Mouse (Mus musculus) cerebellum, adult 11 months (tissue): Measurements from ENCODE around the gene Kdm5c.
"Not testable (repeated sequence)": the region's sequence is repeated elsewhere in the genome, so short reads cannot be mapped to it uniquely, and the experiment has no call there.

Experiments
- DNase-seq: peaks from one replicate; pipeline ENCODE4 v3.0.0; 2022

Gene Kdm5c

DNA sequence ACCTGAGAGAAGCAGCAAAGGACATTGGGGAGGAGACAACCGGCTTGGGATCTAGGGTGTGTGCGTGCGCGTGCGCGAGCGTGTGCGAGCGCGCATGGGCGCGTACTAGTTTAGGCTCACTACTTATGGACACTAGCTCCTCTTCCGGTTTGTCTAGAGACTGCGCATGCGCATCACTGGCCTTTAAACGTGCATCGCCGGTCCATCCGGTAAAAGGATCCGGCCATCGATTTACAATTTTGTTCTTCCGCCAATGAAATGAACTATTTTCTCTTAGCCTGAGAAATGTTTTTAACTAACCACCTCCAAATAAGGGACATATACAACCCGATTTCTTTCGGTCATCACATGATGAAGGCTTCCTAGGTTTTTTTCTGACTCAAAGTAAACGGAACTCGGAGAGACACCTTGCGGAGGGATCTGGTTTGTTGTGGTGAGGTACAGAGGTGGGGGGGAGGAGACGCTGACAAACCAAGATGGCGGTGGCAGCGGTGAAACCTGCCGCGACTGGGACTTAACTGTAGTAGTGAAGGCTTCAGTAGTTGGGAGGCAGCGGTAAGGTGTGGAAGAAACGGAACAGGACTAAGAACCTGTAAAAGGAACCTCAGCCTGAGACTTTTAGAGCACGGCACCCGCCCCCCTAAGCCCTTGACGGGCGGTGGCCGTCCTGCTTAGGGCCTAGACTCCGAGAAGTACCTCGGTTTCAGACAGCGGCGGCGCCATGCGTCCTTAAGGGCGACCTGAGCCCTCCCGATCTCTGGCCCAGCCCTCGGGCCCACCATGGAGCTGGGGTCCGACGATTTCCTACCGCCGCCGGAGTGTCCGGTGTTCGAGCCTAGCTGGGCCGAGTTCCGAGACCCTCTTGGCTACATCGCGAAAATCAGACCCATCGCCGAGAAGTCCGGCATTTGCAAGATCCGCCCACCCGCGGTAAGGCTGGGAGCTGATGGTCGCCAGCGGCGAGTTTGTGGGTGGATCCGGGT is at the start of gene Kdm5c:
Kdm5c (plus strand) TSS at position 240 of the 983 bp plus-strand sequence.
- DNase-seq, result peak; percentile 99

DNA sequence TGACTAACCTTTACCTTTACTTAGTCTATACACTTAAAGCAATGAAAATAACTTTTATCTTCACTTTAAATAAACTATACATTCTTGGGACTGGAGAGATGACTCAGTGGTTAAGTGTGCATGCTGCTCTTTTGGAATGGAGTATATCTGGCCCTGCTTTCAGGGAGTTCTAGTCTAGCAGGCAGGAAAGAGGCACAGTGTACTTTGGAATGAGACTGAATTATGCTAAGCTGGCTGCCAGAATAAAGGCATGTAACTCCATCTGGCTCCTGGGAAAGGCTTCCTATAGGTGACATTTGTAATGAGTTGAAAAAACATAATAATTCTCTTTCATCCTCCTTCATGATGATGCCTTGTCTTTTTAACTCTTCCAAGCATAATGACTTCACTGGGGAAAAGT is 45.7 kb upstream of the Kdm5c start:
- no peak for DNase-seq

DNA sequence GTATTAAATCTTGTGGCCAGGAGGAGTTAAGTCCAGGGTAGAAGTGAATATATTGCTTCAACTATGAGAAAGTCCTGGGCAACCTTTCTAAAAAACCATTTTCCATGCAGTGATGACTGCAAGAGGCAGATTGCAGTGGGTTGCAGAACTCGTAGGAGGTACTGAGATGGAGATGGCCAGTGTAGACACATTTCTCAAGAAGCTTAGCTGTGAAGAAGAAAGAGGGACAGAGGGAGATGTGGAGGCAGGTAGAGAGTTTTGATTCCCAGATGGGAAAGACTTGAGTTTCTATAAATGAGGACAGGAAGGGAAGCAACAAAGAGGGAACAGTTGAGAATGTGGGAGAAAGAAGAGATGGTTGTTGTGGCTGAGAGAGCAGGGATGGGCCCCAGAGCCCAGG is 41.6 kb upstream of the Kdm5c start:
- no peak for DNase-seq

DNA sequence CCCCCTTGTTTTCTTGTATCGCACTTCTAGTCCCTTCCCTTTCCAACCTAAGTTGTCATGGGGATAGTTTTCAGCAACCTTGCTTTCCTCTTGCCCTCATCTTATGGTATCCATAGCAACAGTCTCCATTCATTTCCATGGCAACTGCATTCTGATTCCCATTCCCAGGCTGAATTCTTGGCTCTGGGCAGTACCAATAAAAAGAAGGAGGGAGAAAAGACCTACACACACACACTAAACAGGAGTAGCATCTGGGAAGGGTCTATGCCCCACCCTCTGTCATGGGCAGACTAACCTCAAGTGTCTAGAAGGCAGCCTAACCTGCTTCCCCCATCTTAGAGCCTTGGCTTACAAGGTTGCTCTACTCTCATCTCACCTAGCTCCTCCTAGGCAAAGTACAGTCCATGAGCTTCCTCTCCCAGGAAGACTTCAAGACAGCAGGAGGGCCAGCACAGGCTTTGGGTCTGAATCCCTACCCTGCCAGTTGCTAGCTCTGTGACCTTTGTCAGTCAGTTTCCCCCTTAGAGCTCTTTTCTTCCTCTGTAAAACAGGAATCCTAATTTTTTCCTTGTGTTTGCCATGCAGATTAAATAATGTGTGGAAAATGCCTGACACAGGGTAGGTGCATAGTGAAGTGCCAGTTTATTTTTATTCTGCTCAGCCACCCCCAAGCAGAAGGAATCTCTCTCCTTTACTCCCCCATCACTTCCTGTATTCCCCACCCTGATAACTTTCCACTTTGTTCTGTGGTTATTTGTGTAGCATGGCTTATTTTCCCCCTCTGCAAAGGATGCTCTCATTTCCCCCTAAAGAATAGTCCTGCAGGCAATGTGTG is 34.8 kb upstream of the Kdm5c start:
- DNase-seq, result no peak

DNA sequence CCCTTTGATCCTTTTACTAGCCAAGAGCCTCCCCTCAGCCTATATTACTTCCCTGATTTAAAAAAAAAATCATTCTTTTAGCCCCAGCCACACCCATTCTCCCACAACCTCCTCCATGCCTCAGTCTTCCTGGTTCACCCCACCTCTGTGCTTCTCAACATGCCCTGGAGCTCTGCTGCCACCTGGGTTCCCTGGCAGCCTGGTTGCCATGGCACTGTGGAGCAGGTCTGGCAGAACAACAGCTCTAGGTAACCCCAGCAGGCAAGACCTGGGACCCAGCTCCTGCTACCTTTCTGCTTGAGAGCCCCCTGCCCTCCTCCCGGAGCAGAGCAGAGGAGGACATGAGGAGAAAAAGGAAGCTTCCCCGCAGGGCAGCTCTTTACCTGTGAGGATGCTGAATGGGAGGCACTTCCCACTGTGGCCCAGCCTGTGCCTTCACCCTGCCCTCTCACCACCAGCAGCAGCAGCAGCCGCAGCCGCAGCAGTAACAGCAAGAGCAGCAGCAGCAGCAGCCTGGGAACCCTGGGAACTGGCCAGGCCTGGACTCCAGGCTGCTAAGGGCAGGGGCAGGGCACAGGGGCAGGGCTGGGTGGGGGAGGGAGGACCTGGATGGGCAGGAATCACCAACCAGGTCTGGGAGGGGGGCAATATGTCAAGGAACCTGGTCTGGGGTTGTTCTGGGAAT is 30.9 kb upstream of the Kdm5c start:
- DNase-seq, result no peak

DNA sequence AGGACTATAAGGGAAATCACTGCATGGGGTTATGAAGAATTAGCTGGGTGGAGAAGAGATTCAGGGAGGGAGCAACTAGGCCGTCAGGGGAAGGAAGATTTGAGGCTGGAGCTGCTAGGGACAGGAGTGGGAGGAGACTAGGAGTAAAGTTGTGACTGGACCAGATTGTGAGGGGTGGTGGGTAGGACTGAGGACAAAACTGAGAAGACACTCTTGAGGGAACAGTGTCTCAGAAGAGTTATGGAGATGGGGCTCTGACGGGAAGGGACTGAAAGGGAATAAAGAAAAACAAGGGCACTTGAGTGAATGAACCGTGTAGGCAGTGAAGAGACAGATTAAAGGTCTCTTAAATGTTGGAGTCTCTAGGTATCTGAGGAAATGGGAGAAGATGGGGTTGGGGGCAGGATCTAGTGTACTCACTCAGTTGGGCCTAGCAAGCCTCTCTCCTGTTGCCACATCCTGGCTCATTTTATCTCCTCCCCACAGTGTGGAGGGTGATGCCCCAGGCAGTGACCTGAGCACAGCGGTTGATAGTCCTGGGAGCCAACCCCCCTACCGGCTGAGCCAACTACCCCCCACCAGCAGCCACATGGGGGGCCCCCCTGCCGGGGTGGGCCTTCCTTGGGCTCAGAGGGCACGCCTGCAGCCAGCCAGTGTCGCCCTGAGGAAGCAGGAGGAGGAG is 30.3 kb upstream of the Kdm5c start:
- no peak for DNase-seq

DNA sequence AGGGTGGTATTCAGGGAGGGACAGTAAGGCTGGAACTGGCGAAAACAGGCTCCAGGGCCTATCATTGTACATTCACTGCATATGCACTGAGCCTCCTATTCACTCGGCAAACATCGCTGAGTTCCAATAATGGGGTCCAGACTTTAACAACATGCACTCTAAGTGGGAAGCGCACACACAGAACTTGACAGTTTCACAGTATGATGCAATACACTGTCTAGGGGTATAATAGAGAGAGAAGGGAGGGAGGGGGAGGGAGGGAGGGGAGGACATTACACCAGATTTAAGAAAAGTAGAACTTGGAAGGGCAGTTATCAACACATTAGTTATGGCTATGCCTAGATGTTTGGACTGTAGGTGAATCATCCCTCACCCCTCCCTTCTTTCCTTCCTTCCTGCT is 29.6 kb upstream of the Kdm5c start:
- no peak for DNase-seq

DNA sequence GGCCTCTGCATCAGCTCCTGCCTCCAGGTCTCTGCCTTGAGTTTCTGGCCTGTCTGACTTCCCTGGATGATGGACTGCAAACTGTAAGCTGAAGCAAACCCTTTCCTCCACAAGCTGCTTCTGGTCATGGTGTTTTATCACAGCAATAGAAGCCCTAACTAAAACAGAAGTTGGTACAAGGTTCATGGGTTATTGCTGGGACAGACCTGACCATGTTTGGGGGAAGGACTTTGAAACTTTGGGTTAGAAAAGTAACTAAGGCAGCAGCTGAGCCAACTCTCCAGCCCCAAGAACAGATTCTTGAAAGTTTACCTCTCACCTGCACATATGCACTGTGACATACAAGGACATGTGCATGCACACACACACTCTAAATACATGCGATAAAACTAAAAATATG is 27.3 kb upstream of the Kdm5c start:
- DNase-seq, result no peak

DNA sequence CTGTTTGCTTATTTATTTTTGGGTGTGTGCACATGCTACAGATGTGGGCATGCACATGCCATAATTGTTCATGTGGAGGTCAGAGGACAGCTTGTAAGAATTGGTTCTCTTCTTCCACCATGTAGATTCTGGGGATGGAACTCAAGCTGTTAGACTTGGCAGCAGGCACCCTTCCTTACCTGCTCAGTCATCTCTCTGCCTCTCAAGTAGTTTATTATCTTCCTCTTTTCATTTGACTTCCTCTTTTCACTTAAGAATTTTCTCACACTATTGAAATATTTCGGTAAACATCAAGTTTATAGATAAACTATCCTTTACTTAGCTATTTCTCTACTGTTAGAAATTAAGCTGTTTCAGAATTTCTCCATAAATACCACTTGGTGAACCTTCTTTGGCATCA is 18.1 kb upstream of the Kdm5c start:
- no peak for DNase-seq

DNA sequence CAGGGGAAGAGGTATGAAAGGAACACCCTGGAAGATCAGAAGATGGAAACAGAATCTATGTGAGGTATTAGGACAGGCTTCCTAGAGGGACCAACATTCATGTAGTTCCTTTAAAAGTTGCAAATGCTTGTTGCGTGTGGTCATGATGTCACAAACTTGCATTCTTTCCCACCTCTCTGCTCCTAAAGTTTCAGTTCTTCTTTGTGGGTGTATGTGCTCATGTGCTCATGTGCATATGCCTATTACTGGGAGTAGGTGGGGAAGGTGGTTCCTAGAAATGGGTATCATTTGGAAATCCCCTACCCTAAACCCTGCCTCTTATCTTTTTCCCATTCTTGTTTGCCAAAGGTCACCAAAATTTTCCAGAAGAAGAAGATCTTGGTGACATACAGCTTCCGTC is 14.3 kb upstream of the Kdm5c start:
- DNase-seq, result no peak

DNA sequence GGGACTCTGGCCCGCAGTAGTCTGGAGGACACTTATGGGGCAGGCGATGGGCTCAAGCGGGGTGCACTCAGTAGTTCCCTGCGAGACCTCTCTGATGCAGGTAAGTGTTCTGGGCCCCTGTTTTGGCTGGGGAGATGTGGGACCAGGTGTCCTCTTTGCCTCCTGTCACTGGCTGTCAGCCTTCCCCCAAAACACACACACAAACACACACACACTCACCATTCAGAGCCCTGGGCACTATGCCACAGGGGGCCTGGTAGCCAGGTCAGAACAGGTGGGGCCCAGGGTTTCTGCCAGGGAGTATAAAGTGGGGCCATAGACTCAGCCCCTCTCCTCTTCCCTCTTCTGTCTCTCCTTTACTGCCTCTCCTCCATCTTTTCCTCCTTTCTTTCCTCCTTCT is 11.1 kb upstream of the Kdm5c start:
- peak; percentile 47 for DNase-seq

DNA sequence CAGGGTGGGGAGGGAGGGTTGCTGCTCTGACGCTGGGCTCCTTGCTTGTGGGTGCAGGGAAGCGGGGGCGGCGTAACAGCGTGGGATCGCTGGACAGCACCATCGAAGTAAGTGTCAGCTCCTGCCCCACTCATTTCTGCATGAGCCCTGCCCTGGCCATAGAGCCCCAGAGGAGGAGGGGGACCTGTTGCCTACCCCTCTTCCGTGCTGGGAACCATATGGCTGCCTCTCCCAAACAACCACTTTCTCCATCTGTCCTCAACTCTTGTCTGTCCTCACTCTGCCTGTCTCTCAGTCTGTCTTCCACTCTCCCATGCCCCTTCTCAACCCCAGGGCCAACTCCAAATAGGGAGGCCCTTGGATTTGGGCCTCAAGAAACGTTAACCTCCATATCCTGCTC is 10.6 kb upstream of the Kdm5c start:
- DNase-seq, result peak; percentile 39

DNA sequence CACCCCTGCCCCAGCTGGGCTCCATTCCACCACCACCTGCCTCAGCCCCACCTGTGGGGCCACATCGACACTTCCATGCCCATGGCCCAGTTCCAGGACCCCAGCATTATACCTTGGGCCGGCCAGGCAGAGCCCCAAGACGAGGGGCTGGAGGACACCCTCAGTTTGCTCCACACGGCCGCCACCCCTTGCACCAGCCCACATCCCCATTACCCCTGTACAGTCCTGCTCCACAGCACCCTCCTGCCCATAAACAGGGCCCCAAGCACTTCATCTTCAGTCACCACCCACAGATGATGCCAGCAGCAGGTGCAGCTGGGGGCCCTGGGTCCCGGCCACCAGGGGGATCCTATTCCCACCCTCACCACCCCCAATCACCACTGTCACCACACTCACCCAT is 9.5 kb upstream of the Kdm5c start:
- no peak for DNase-seq

DNA sequence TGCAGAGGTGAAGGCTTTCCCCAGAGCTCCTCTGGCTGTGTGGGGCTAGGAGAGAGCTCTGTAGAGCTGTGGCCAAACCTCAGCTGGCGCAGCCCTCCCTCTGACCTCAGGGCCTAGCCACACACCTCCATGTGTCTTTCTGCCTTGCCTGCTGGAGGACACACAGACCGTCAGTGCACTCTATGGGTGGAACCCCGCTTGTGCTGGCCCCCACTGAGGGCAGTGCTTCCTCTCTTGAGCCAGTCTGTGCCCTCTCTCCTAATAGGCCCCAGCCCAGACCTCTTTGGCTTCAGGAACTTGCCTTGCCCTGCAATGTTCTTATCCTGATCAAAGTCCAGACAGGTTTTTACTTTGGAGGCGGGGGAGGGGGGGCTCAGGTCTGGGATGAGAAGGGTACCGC is 8.5 kb upstream of the Kdm5c start:
- no peak for DNase-seq

DNA sequence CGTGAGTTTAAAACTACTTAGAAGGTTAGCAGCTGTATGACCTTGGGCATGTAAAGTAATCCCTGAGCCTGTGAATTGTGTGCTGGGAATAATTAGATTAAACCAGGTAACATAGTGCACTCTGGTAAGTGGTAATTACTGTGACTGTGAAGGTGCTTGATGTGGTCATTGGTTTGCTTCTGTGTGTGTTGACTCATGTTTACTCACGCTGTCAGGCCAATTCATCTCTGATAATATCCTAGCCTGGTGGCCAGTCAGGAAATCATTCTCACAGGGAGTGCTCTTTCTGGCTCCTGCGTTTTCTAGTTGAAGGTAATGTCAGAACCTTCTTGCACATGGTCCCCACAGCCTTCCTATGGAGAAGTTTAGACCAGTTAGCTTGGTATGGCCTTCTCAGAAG is 1.3 kb downstream of the Kdm5c start:
- DNase-seq, result no peak

DNA sequence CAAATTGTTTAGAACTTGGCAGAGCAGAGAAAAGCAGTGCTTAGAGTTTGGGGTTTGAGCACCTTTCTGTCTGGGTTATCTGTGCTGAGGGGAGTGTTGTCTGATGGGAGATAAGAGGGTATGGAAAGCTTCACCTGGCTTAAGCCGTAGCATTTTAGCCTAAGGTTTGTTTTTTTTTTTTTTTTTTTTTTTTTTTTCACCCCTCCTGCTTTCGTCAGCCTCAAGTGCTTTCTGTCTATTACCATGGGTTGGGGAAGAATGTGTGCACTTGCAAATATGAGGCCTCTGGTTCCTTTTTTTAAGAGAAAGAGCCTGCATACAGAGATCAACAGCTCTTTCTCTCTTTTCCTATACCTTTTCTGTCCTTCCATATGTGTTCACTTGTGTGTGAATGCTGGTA is 2.9 kb downstream of the Kdm5c start:
- no peak for DNase-seq

DNA sequence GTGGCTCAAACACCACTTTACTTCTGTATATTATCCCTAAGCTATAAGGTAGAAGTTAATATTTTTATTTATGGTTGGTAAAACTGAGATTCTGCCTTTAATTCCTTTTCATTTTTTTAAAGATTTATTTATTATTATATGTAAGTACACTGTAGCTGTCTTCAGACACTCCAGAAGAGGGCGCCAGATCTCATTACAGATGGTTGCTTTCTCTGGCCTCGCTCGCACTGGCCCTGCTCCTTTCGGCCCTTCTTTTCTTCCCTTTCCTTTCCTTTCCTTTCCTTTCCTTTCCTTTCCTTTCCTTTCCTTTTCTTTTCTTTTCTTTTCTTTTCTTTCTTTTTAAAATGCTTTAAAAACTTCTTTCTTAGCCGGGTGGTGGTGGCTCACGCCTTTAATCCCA is 10.3 kb downstream of the Kdm5c start:
- DNase-seq, result not testable (repeated sequence)

DNA sequence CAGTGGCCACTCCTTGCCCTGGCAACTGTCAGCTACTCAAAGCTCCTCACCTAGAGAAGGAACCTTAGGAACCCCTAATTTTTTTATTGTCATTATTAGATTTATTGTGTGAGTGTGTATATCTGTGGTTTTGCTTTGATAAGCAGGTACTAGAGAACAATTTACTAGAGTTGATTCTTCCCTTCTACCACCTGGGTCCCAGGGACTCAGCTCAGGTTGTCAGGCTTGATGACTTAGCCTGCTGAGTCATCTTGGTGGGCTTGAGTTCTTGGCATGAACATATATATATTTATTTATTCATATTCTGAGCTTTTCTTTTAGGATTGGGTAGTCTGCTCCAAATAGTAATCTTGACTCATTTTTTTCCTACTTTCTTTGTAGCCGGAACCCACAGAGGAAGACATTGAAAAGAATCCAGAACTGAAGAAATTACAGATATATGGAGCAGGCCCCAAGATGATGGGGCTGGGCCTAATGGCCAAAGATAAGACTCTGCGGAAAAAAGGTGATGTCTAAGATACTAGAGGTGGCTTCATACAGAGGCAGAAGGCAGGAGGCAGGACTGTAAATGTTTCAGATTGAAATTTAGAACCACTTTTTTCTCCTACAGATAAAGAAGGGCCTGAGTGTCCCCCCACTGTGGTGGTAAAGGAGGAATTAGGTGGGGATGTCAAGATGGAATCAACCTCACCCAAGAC is 11.8 kb downstream of the Kdm5c start:
- DNase-seq, result no peak

DNA sequence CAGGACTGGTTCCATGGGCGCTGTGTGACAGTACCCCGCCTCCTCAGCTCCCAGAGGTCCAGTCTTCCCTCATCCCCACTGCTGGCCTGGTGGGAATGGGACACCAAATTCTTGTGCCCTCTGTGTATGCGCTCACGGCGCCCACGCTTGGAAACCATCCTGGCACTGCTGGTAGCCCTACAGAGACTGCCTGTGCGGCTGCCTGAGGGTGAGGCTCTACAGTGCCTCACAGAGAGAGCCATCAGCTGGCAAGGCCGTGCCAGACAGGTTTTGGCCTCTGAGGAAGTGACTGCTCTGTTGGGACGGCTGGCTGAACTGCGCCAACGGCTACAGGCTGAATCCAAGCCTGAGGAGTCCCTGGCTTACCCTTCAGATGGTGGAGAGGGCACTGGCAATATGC is 38.4 kb downstream of the Kdm5c start:
- DNase-seq, result no peak

DNA sequence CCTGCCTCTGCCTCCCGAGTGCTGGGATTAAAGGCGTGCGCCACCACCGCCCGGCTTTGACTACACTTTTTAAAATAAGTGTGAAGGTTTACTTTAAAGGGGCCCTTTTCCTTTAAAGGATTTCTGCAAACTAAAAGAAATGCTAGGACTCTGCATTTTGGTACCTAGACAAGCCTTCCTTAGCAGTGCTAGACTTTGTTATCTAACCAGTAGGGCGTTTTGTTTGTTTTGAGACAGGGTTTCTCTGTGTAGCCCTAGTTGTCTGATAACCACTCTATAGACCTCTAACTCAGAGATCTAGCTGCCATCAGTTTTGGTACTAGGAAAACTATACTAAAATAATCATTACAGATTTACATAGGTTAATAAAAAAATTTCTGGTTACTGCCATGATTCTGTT is 46.6 kb downstream of the Kdm5c start:
- DNase-seq, result no peak

DNA sequence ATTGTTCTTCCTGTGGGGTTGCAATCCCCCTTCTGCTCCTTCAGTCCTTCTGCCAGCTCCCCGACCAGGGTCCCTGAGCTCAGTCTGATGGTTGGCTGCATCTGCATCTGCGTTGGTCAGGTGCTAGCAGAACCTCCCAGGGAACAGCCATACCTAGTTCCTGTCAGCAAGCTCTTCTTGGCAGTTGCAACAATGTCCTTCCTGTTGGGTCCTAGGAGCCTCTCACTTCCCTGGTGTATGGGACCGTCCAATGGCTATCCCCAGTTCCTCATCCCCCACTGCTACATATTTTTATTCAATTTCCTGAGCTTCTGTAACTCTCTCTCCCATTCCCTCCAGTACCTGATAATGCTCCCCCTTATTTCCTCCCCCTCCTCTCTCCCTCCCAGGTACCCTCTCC is 51.9 kb downstream of the Kdm5c start:
- DNase-seq, result no peak

DNA sequence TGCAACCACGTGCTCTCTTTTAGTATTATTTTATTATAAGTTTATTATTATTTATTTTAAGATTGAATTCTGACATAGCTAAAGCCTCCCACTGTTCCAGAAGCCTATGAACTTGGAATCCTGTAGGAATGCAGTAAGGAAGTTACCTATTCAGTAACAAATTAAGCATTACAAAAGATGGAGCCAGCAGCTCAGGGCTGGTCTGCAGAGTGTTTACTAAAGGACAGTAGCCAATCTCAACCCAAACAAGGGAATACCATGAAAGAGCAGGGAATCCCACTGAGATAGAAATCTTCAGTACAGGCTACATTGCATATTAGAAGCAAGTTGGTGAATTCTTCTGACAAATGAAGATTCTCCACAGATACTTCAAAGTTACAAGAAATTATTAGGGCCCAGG is 54.2 kb downstream of the Kdm5c start:
- DNase-seq, result not testable (repeated sequence)
